Mouse (Mus musculus) liver, embryonic 13.5 days (tissue): Measurements from ENCODE around the gene Fstl1. TPM values are rescaled to one million over a fixed set of nuclear protein-coding genes. Genes with fewer than 3 reads are reported as not detected.
A peak's percentile ranks its signal among the peaks of the same experiment; 100 is the strongest.

Experiments
- ATAC-seq: fragments of 200-750 bp; cut with Nextera tagmentation; 2 replicates; pipeline ENCODE4 v1.8.0; 2017; ENCODE audit warnings: low read depth, mild to moderate bottlenecking, moderate number of reproducible peaks, moderate library complexity
- DNase-seq: peaks from one replicate; pipeline ENCODE4 v3.0.0; 2022
- H3K27ac ChIP-seq: fragments of 300-500 bp; sonication (generic); 2 replicates; pipeline ENCODE4 v1.5.1; 2015; ENCODE audit warnings: moderate library complexity, mild to moderate bottlenecking, inconsistent platforms
- H3K27me3 ChIP-seq: fragments of 300-500 bp; sonication (generic); 2 replicates; pipeline ENCODE4 v1.6.1; 2015; ENCODE audit warnings: mild to moderate bottlenecking, inconsistent platforms
- H3K36me3 ChIP-seq: fragments of 300-500 bp; sonication (generic); 2 replicates; pipeline ENCODE4 v1.6.1; 2015; ENCODE audit warnings: mild to moderate bottlenecking, inconsistent platforms
- H3K4me1 ChIP-seq: fragments of 300-500 bp; sonication (generic); replicated peaks from 2 replicates; pipeline ENCODE4 v1.6.1; 2015; ENCODE audit warnings: inconsistent platforms
- H3K4me2 ChIP-seq: fragments of 300-500 bp; sonication (generic); 2 replicates; pipeline ENCODE4 v1.6.1; 2015; ENCODE audit warnings: inconsistent platforms, mild to moderate bottlenecking, moderate library complexity
- H3K4me3 ChIP-seq: fragments of 300-500 bp; sonication (generic); replicated peaks from 2 replicates; pipeline ENCODE4 v1.5.1; 2015; ENCODE audit warnings: mild to moderate bottlenecking, inconsistent platforms
- H3K9ac ChIP-seq: fragments of 300-500 bp; sonication (generic); 2 replicates; pipeline ENCODE4 v1.6.1; 2015; ENCODE audit warnings: mild to moderate bottlenecking, inconsistent platforms
- H3K9me3 ChIP-seq: fragments of 300-500 bp; sonication (generic); replicated peaks from 2 replicates; pipeline ENCODE4 v1.6.1; 2016; ENCODE audit warnings: inconsistent platforms
- WGBS: fragments of 180-500 bp; shearing (Covaris S2); methylation state at CpG from one replicate; pipeline ENCODE4 v1.1.7; 2015; ENCODE audit not compliant: insufficient replicate concordance; 5-methylcytosine and 5-hydroxymethylcytosine counted together
- polyA plus RNA-seq: library from polyadenylated mRNA; unstranded; fragments of >200 nt; fragmentation: Nextera tagmentation; extraction: Ambion mirVana; gene quantifications from 2 replicates; pipeline ENCODE4 v1.2.1, GENCODE M21; 2015

Gene Fstl1
- polyA plus RNA-seq, 1 experiment from 2014 or later, result 26.6 TPM

DNA sequence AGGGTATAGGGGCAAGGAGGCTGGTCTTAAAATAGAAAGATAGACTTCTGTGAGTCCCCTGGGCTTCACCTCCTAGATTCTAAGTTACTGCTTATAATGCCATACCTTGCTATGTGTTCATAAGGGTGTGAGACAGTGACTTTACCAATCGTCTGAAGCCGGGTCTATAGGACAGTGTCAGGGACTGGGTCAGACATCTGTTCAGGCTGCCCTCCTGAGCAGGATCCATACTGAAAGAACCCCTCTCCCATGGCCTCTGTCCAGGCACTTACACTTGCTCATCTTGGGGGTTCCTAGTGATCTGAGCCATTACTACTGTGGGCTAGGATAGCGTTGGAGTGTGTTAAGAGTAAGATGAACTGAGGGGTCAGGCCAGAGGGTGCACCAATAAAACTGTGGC lies 49.6 kb downstream of the Fstl1 start:
- no peak overlapping the region for H3K4me3 ChIP-seq
- no peak for DNase-seq
- no peaks in the 10 kb centered on the region for H3K27me3 ChIP-seq
- H3K9ac ChIP-seq, result no peak overlapping the region
- no peaks in the 10 kb centered on the region for H3K9me3 ChIP-seq
- no peak overlapping the region for H3K27ac ChIP-seq
- H3K36me3 ChIP-seq, result no peaks in the 10 kb centered on the region
- no peak overlapping the region for H3K4me2 ChIP-seq
- 81% methylated on average over 3 of the region's 3 CpGs for WGBS
- no peak for ATAC-seq
- H3K4me1 ChIP-seq, result no peaks in the 10 kb centered on the region

DNA sequence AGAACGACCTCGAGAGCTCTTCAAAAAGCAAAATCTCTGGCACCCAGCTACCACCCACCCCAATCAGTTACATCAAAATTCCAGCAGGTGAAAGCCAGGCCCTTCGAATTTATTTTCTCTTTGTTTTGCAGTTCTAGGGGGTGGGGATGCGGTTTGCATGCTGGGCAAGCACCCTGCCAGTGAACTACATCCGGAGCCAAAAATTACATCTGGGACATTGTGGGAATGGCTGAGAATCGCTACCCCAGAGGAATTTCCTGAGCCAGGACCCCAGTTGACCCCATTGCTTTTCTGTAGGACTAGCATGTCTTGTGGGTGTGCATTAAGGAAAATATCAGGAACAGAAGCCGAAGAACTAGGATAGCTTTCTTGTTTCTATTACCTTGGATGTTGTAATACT lies 54.4 kb downstream of the Fstl1 start:
- no peaks in the 10 kb centered on the region for H3K4me1 ChIP-seq
- 72% methylated on average over 7 of the region's 7 CpGs for whole genome bisulfite sequencing
- DNase-seq, result no peak
- H3K27me3 ChIP-seq, result no peaks in the 10 kb centered on the region
- H3K27ac ChIP-seq, result no peak overlapping the region
- no peaks in the 10 kb centered on the region for H3K9me3 ChIP-seq
- H3K4me2 ChIP-seq, result no peak overlapping the region
- no peak overlapping the region for H3K9ac ChIP-seq
- no peak for ATAC-seq
- H3K4me3 ChIP-seq, result no peak overlapping the region
- no peaks in the 10 kb centered on the region for H3K36me3 ChIP-seq

DNA sequence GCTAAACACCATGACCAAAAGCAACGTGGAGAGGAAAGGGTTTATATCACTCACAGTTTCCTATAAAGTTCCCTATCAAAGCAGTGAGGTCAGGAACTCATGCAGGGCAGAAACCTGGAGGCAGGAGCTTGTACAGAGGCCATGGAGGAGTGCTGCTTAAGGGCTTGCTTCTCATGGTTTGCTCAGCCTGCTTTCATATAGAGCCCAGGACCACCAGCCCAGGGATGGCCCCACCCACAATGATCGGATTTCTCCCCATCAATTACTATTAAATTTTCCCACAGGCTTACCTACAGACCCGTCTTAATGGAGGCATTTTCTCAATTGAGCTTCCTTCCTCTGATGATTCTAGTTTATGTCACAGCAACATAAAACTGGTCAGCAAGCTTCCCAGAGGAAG lies 60.9 kb downstream of the Fstl1 start:
- no peaks in the 10 kb centered on the region for H3K9me3 ChIP-seq
- WGBS, result 41% methylated on average over 3 of the region's 3 CpGs

DNA sequence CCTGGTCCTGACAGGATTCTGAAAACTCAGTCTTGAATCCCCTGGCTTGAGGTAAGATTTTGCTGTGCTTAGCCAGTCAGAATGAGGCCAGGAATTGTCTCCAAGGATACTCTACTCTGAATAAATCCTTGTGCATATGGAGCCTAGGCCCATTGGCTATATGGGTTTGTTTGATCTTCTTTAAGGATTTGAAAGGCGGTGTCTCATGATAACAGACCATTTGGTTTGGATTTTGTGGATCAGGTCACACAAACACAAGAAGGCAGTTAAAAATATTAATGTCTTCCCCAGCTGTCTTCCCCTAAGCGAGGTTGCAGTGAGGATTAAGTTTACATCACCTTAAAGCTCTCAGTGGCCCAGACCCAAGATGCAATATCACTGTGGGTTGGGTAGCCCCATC lies 65.8 kb downstream of the Fstl1 start:
- no peaks in the 10 kb centered on the region for H3K9me3 ChIP-seq
- peaks cover 5% of the 10 kb centered on the region; the same call in 1 of the 2 replicates for H3K4me1 ChIP-seq
- ATAC-seq (no peak), DNase-seq (no peak)
- H3K27ac ChIP-seq, result no peak overlapping the region
- no peaks in the 10 kb centered on the region for H3K36me3 ChIP-seq
- 62% methylated on average over 2 of the region's 2 CpGs for WGBS
- no peak overlapping the region for H3K4me3 ChIP-seq
- no peak overlapping the region for H3K9ac ChIP-seq
- no peak overlapping the region for H3K4me2 ChIP-seq
- H3K27me3 ChIP-seq, result no peaks in the 10 kb centered on the region

More for the DNA sequence above, 60.9 kb downstream of the Fstl1 start:
- DNase-seq, result no peak
- Histone ChIP-seq H3K27ac (no peak overlapping the region), H3K4me2 (no peak overlapping the region), H3K36me3 (no peaks in the 10 kb centered on the region), H3K4me1 (no peaks in the 10 kb centered on the region), H3K27me3 (no peaks in the 10 kb centered on the region), H3K4me3 (no peak overlapping the region), H3K9ac (no peak overlapping the region)
- ATAC-seq, result no peak

DNA sequence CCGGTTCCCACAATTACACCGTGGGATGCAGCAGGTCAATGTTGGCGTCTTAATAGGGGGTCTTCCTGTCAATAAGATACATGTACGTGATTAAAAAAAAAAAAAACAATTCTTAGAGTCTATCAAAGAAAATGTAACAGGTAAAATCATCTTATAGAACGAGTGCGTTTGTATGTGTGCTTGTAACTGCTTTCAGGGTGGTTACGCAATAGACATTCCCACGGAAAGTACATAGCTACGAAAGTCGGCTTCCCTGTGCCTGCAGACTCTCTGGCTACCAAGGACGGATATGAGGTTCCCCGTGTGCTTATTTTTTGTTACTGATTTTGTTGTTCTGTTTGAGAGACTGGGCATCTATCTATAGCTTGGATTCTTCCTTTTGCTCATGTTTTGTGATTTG lies 67.1 kb downstream of the Fstl1 start:
- H3K27ac ChIP-seq, result no peak overlapping the region
- H3K36me3 ChIP-seq, result no peaks in the 10 kb centered on the region
- H3K4me1 ChIP-seq, result peaks cover 5% of the 10 kb centered on the region; the same call in 1 of the 2 replicates
- no peak overlapping the region for H3K4me3 ChIP-seq
- no peaks in the 10 kb centered on the region for H3K27me3 ChIP-seq
- H3K4me2 ChIP-seq, result no peak overlapping the region
- no peak for ATAC-seq
- no peak for DNase-seq
- no peak overlapping the region for H3K9ac ChIP-seq
- WGBS, result 66% methylated on average over 12 of the region's 12 CpGs
- H3K9me3 ChIP-seq, result no peaks in the 10 kb centered on the region

DNA sequence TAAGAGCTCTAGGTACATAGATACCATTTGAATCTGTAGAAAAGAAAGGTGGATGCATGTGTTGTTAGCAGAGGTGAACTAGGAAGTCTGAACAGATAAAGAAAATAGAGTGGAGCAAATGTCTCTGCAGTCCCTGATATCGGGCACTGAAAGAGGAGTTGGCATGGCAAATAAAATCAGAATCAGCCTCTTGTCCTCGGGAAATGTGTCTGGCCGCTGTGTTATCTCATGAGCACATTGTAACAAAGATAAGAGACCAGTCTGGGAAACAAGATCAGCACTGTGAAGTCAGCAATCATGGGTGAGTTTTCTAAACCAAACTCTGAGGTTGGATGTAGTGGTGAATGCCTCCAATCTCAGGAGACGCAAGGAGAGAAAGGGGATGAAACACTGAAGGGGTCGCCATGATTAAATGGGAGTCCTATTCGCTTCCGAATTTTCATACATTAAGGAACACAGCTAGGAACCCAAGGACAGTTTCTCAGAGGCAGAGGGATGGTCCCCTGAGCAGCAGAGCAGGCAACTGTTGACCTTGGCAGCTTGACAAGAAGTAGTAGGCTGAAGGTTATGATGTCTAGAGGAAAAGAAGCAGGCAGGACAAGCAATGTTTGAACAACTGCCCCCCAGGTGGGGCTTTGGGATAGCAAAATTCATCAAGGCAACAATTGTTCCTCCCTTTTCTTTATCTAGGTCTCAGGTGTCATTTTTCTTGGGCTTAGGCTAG lies 68.7 kb downstream of the Fstl1 start:
- 33% methylated on average over 7 of the region's 7 CpGs for WGBS
- ATAC-seq, result no peak
- no peak overlapping the region for H3K9ac ChIP-seq
- no peaks in the 10 kb centered on the region for H3K27me3 ChIP-seq
- H3K27ac ChIP-seq, result no peak overlapping the region
- no peaks in the 10 kb centered on the region for H3K36me3 ChIP-seq
- H3K4me2 ChIP-seq, result no peak overlapping the region
- no peak overlapping the region for H3K4me3 ChIP-seq
- DNase-seq, result no peak
- H3K9me3 ChIP-seq, result no peaks in the 10 kb centered on the region
- H3K4me1 ChIP-seq, result peaks cover 5% of the 10 kb centered on the region; the same call in 1 of the 2 replicates

DNA sequence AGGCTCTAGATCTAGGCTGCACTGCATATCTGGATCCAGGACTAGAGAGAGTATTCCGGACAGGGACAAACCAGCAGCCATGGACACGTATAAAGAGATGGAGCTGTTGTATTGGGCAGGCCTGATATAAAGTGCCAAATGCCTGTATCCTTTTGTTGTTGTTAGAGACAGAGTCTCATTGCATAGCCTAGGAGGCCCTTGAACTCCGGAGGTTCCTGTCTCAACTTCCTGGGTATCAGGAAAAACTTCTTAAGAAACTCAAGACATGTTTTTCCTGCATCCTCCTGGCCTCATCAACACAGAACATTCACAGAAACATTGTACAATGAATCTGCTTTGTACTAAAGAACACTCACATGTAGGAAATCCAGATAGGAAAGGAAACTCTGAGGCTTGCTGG lies 70.4 kb downstream of the Fstl1 start:
- Histone ChIP-seq H3K27ac (no peak overlapping the region), H3K27me3 (no peaks in the 10 kb centered on the region), H3K36me3 (no peaks in the 10 kb centered on the region), H3K4me1 (peaks cover 8% of the 10 kb centered on the region; the same call in 1 of the 2 replicates), H3K4me2 (no peak overlapping the region), H3K4me3 (no peak overlapping the region), H3K9ac (no peak overlapping the region), H3K9me3 (no peaks in the 10 kb centered on the region)
- DNase-seq, result no peak
- 45% methylated on average over 3 of the region's 3 CpGs for WGBS
- ATAC-seq, result no peak

DNA sequence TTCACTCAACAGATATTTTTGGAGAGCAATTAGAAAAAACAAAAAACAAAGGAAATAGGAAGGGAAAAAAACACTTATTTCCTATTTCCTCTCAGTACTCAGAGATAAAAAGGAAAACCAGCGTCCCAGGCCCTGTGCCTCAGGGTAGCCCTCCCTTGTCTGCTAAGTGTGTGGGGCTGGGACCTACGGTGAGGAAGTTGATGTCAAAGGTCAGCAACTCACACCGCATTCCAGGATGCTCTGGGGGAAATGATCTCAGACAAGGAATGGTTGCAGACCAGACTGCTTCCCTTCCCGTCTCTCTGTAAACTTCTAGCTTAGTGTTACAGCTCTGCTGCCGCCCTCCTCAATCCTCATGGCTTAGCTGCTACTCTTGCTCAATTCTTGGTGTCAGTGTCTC lies 74.7 kb downstream of the Fstl1 start:
- no peaks in the 10 kb centered on the region for H3K36me3 ChIP-seq
- H3K9me3 ChIP-seq, result no peaks in the 10 kb centered on the region
- peak; percentile 41; the same call in 1 of the 2 replicates for ATAC-seq
- DNase-seq, result no peak
- no peak overlapping the region for H3K4me2 ChIP-seq
- no peaks in the 10 kb centered on the region for H3K27me3 ChIP-seq
- 31% methylated on average over 5 of the region's 5 CpGs for WGBS
- no peak overlapping the region for H3K9ac ChIP-seq
- H3K4me1 ChIP-seq, result peaks cover 13% of the 10 kb centered on the region
- no peak overlapping the region for H3K4me3 ChIP-seq
- no peak overlapping the region for H3K27ac ChIP-seq

DNA sequence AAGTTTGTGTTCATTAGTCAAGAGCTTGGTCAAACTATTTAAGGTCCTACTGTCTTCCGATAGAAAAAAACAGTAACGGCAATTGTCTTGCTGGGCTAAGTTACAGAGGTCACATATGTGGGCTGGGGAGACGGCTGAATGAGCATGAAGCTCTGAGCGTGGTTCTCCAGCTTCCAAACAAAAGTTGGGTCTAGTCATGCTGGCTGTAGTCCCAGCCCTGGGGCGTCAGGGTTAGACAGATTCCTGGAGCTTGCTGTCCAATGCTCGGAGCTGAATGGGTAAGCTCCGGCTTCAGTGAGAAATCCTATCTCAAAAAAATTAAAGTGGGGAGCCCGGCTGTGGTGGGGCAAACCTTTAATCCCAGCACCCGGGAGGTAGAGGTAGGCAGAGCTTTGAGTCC lies 76.6 kb downstream of the Fstl1 start:
- no peak overlapping the region for H3K4me2 ChIP-seq
- no peaks in the 10 kb centered on the region for H3K27me3 ChIP-seq
- H3K4me3 ChIP-seq, result no peak overlapping the region
- H3K4me1 ChIP-seq, result peaks cover 14% of the 10 kb centered on the region
- DNase-seq (no peak), ATAC-seq (no peak)
- 70% methylated on average over 9 of the region's 9 CpGs for WGBS
- H3K27ac ChIP-seq, result no peak overlapping the region
- H3K36me3 ChIP-seq, result no peaks in the 10 kb centered on the region
- H3K9me3 ChIP-seq, result no peaks in the 10 kb centered on the region
- H3K9ac ChIP-seq, result no peak overlapping the region

DNA sequence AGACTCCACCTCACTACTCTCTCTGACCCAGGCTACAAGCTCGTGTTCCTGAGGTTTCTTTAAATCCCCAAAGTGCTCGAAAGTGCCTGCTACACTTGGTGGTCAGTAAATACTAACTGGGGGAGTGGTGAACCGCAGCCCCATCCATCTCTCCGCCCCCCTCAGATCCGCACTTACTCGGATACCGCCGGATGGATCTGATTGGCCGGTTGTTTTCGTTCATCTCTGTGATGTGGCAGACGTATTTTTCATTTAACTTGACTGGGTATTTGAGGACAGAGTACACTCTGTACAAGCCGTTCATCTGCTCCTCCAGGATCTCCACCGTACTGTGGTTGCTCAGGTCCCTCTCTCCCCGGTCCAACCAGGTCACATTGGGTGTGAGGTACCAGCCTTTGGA lies 77.4 kb downstream of the Fstl1 start:
- Histone ChIP-seq H3K27ac (no peak overlapping the region), H3K9me3 (no peaks in the 10 kb centered on the region), H3K27me3 (no peaks in the 10 kb centered on the region), H3K4me1 (peaks cover 14% of the 10 kb centered on the region), H3K9ac (no peak overlapping the region), H3K4me2 (no peak overlapping the region), H3K36me3 (no peaks in the 10 kb centered on the region), H3K4me3 (no peak overlapping the region)
- 62% methylated on average over 14 of the region's 14 CpGs for WGBS
- no peak for ATAC-seq
- no peak for DNase-seq

DNA sequence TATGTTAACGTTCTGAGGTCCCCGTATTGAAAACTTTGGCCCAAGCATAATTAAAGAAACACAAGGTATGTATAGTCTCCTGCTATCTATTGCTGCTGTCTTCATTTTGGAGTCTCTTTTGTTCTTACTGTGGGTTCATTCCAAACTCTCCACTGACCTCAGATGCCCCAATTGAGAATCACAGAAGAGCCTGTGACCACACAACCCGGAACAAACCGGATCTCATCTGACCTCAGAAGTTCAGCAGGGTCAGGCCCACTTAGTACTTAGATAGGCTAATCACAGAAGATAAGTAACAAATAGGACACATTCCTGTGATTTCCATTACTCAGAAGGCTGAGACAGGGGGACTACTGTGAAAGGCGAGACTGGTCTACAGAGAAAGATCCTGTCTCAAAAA lies 77.9 kb downstream of the Fstl1 start:
- H3K4me2 ChIP-seq, result no peak overlapping the region
- no peaks in the 10 kb centered on the region for H3K27me3 ChIP-seq
- DNase-seq (no peak), ATAC-seq (no peak)
- H3K4me1 ChIP-seq, result peaks cover 14% of the 10 kb centered on the region
- no peak overlapping the region for H3K4me3 ChIP-seq
- no peaks in the 10 kb centered on the region for H3K36me3 ChIP-seq
- no peaks in the 10 kb centered on the region for H3K9me3 ChIP-seq
- H3K27ac ChIP-seq, result no peak overlapping the region
- whole genome bisulfite sequencing, result 43% methylated on average over 5 of the region's 5 CpGs
- no peak overlapping the region for H3K9ac ChIP-seq

DNA sequence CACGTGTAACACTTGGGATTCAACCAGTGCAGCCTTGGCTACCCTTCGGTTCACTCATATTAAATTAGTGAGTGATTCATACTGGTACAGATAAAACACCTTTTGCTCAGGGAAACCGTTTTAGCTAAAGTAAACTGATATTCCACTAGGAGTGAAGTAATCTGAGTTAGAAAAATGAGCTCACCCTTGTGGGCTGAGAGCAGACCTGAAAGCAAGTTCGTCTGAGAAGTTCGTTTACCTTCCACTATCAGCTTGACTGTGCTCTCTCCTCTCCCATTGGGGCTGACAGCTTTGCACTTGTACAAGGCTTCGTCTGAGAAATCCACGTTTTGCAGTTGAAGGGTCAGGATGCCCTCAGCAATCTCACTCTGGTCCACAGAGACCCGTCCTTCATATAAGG lies 78.9 kb downstream of the Fstl1 start:
- ATAC-seq (no peak), DNase-seq (no peak)
- Histone ChIP-seq H3K36me3 (no peaks in the 10 kb centered on the region), H3K27ac (no peak overlapping the region), H3K9ac (no peak overlapping the region), H3K4me1 (peaks cover 14% of the 10 kb centered on the region), H3K9me3 (no peaks in the 10 kb centered on the region), H3K27me3 (no peaks in the 10 kb centered on the region), H3K4me2 (no peak overlapping the region), H3K4me3 (no peak overlapping the region)
- 59% methylated on average over 8 of the region's 8 CpGs for WGBS
